Mouse (Mus musculus): ENCODE results near the gene Zcchc17. TPM values are rescaled to one million over a fixed set of nuclear protein-coding genes. Genes with fewer than 3 reads are reported as not detected.

Zcchc17 gene
- polyA plus RNA-seq, 1 experiment from 2014 or later: 48.7 TPM

DNA sequence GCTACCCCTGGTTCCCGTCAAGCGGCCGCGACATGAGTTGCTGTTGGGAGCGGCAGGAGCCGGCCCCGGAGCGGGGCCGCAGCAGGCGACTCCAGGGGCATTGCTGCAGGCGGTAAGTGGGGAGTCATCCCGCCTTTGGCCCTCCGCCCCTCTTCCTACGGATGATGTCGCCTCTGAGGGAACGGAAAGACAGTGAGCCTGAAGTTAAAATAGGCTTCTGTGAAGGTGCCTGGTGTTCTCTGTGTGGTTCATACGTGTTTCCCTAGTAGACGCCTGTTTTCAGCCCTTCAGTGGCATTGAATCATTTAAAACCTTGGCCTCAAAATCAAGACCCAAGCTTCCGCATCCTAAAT is 471 bp upstream of the Zcchc17 start:
- under 1% methylated on average over 19 of the region's 19 CpGs for WGBS
- H3K4me2 ChIP-seq (ENCODE audit: low read depth, low read length): peak overlapping the region; percentile 82
- H3K4me3 ChIP-seq (ENCODE audit: low read length): peak overlapping the region; percentile 90
- peaks cover 23% of the 10 kb centered on the region for H3K36me3 ChIP-seq (ENCODE audit: control insufficient read depth, insufficient read depth)
- H3K4me1 ChIP-seq (ENCODE audit: control insufficient read depth, insufficient read depth, low read length): peaks cover 18% of the 10 kb centered on the region
- ATAC-seq (replicated peaks; ENCODE audit: extremely low read depth, insufficient read depth, low FRiP score): no peak; the same call in 1 of the 2 replicates
- H3K9ac ChIP-seq (ENCODE audit: low read length): peak overlapping the region; percentile 93
- H3K27ac ChIP-seq (ENCODE audit: low read length): peak overlapping the region; percentile 82
- H3K27me3 ChIP-seq (ENCODE audit: control insufficient read depth, insufficient read depth, low read length): no peaks in the 10 kb centered on the region
- no peaks in the 10 kb centered on the region for H3K9me3 ChIP-seq (replicated peaks; ENCODE audit: control insufficient read depth, low read length)

DNA sequence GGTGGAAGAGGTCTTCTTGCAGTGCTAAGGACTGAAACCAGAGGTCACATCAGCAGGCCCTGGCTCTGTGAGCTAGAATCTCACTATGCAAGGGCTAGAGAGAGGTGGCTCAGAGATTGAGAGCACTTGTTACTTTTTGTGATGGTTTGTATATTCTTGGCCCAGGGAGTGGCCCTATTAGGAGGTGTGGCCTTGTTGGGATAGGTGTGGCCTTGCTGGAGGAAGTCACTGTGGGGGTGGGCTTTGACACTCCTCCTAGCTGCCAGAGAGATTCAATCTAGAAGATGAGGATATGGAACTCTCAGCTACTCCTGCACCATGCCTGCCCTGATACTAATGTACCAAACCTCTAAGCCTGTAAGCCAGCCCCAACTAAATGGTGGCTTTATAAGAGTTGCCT is 1.8 kb downstream of the Zcchc17 start:
- Histone ChIP-seq H3K27me3 (ENCODE audit: control insufficient read depth, insufficient read depth, low read length) (no peaks in the 10 kb centered on the region), H3K9ac (ENCODE audit: low read length) (no peak overlapping the region), H3K4me3 (ENCODE audit: low read length) (no peak overlapping the region), H3K36me3 (ENCODE audit: control insufficient read depth, insufficient read depth) (peaks cover 11% of the 10 kb centered on the region; the same call in 1 of the 2 replicates), H3K4me2 (ENCODE audit: low read depth, low read length) (no peak overlapping the region), H3K27ac (ENCODE audit: low read length) (no peak overlapping the region), H3K9me3 (replicated peaks; ENCODE audit: control insufficient read depth, low read length) (no peaks in the 10 kb centered on the region), H3K4me1 (ENCODE audit: control insufficient read depth, insufficient read depth, low read length) (peaks cover 18% of the 10 kb centered on the region)
- no peak for ATAC-seq (replicated peaks; ENCODE audit: extremely low read depth, insufficient read depth, low FRiP score)

DNA sequence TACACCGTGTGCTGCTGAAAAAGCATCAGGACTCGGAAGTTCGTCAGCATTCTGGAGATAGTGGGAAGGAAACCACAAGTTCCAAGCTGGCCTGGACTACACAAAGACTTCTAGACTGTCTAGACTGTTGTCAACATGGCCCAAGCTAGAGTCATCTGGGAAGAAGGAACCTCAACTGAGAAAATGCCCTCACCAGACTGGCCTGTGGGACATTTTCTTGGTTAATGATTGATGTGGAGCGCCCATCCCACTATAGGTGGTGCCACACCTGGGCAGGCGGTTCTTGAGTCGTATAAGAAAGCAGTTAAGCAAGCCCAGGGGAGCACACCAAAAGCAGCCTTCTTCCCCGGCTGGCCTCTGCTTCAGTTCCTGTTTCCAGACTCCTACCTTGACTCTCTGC is 7.2 kb downstream of the Zcchc17 start:
- H3K36me3 ChIP-seq (ENCODE audit: control insufficient read depth, insufficient read depth): peaks cover 41% of the 10 kb centered on the region

DNA sequence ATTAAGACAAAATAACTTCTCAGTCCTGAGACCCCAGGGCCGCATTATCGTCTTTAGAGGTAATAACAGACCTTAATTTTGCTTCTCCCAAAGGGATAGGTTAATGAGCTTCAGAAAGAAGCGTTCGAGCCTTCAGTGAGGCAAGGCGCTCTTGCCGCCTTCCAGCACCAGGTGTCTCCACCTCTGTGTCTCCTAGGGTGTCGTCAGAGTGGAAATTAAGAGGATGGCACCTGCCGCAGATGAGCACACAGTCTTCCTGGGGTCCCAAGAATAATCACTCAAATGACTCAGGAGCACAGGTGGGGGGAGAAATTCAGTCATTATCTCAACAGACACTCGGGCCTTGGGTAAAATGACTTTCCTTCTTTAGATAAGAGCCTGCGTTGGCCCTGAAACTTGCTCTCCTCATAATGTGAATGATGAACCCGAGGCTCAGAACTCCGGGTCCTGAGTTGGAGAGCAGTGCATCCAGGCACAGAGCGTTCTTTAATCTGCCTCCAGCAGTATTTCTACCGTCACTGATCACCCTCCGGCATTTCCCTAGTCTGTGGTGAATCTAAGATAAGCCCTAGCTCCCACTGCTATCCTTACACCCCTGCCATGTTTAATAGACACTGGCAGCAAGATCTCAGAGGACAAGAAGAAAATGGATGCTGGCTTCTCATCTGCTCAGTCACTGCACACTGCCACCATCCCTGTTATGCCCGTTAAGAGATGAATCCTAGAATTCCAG is 8.9 kb downstream of the Zcchc17 start:
- no peak overlapping the region for H3K9ac ChIP-seq (ENCODE audit: low read length)
- H3K27ac ChIP-seq (ENCODE audit: low read length): no peak overlapping the region
- no peak for ATAC-seq (replicated peaks; ENCODE audit: extremely low read depth, insufficient read depth, low FRiP score)
- peaks cover 36% of the 10 kb centered on the region for H3K36me3 ChIP-seq (ENCODE audit: control insufficient read depth, insufficient read depth)
- WGBS: 82% methylated on average over 16 of the region's 16 CpGs
- no peak overlapping the region for H3K4me2 ChIP-seq (ENCODE audit: low read depth, low read length)
- no peaks in the 10 kb centered on the region for H3K27me3 ChIP-seq (ENCODE audit: control insufficient read depth, insufficient read depth, low read length)
- H3K4me3 ChIP-seq (ENCODE audit: low read length): no peak overlapping the region
- no peaks in the 10 kb centered on the region for H3K4me1 ChIP-seq (ENCODE audit: control insufficient read depth, insufficient read depth, low read length)
- H3K9me3 ChIP-seq (replicated peaks; ENCODE audit: control insufficient read depth, low read length): no peaks in the 10 kb centered on the region

More for the DNA sequence above, 7.2 kb downstream of the Zcchc17 start:
- H3K4me2 ChIP-seq (ENCODE audit: low read depth, low read length): no peak overlapping the region
- H3K4me3 ChIP-seq (ENCODE audit: low read length): no peak overlapping the region
- no peaks in the 10 kb centered on the region for H3K27me3 ChIP-seq (ENCODE audit: control insufficient read depth, insufficient read depth, low read length)
- H3K9me3 ChIP-seq (replicated peaks; ENCODE audit: control insufficient read depth, low read length): no peaks in the 10 kb centered on the region
- 87% methylated on average over 7 of the region's 7 CpGs for WGBS
- no peaks in the 10 kb centered on the region for H3K4me1 ChIP-seq (ENCODE audit: control insufficient read depth, insufficient read depth, low read length)
- no peak for ATAC-seq (replicated peaks; ENCODE audit: extremely low read depth, insufficient read depth, low FRiP score)
- no peak overlapping the region for H3K9ac ChIP-seq (ENCODE audit: low read length)
- no peak overlapping the region for H3K27ac ChIP-seq (ENCODE audit: low read length)

DNA sequence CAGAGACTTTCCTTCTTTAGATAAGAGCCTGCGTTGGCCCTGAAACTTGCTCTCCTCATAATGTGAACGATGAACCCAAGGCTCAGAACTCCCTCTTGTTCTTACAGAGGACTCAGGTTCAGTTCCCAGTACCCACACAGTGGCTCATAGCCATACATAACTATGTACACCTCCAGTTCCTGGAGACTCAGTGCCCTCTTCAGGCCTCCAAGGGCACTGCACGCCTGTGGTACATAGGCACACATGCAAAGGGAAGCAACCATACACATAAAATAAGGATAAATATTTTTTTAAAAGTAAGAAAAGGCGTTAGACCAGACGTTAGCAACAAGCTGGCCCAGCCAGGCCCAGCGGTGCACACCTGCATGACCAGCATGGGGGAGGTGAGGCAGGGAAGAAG is 10.1 kb downstream of the Zcchc17 start:
- Histone ChIP-seq H3K27ac (ENCODE audit: low read length) (no peak overlapping the region), H3K9ac (ENCODE audit: low read length) (no peak overlapping the region), H3K4me1 (ENCODE audit: control insufficient read depth, insufficient read depth, low read length) (no peaks in the 10 kb centered on the region), H3K9me3 (replicated peaks; ENCODE audit: control insufficient read depth, low read length) (no peaks in the 10 kb centered on the region), H3K4me2 (ENCODE audit: low read depth, low read length) (no peak overlapping the region), H3K27me3 (ENCODE audit: control insufficient read depth, insufficient read depth, low read length) (no peaks in the 10 kb centered on the region), H3K36me3 (ENCODE audit: control insufficient read depth, insufficient read depth) (peaks cover 36% of the 10 kb centered on the region), H3K4me3 (ENCODE audit: low read length) (no peak overlapping the region)
- 94% methylated on average over 6 of the region's 6 CpGs for WGBS
- ATAC-seq (replicated peaks; ENCODE audit: extremely low read depth, insufficient read depth, low FRiP score): no peak

DNA sequence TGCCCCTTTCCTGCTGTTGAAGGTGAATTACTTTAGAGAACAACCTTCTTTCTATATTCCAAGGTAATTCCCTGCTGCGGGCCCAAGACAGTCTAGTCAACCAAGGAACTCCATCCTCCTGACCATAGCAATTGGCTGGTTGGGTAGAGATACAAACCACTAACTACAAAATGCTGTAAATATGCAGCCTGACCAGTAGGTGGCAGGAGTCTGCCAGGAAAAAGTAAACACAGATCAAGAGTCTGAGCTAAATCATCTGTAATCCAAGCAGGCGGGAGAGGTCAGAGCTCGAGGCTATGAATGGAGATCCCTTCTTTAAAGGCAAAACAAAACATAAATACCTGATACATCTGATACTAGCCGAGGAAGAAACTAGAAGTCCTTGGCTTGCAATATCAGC is 18.1 kb downstream of the Zcchc17 start:
- H3K4me2 ChIP-seq (ENCODE audit: low read depth, low read length): no peak overlapping the region
- WGBS: 24% methylated on average over 4 of the region's 4 CpGs
- no peak overlapping the region for H3K27ac ChIP-seq (ENCODE audit: low read length)
- no peaks in the 10 kb centered on the region for H3K4me1 ChIP-seq (ENCODE audit: control insufficient read depth, insufficient read depth, low read length)
- no peak overlapping the region for H3K4me3 ChIP-seq (ENCODE audit: low read length)
- no peak overlapping the region for H3K9ac ChIP-seq (ENCODE audit: low read length)
- no peaks in the 10 kb centered on the region for H3K9me3 ChIP-seq (replicated peaks; ENCODE audit: control insufficient read depth, low read length)
- ATAC-seq (replicated peaks; ENCODE audit: extremely low read depth, insufficient read depth, low FRiP score): no peak
- no peaks in the 10 kb centered on the region for H3K27me3 ChIP-seq (ENCODE audit: control insufficient read depth, insufficient read depth, low read length)
- H3K36me3 ChIP-seq (ENCODE audit: control insufficient read depth, insufficient read depth): peaks cover 10% of the 10 kb centered on the region

DNA sequence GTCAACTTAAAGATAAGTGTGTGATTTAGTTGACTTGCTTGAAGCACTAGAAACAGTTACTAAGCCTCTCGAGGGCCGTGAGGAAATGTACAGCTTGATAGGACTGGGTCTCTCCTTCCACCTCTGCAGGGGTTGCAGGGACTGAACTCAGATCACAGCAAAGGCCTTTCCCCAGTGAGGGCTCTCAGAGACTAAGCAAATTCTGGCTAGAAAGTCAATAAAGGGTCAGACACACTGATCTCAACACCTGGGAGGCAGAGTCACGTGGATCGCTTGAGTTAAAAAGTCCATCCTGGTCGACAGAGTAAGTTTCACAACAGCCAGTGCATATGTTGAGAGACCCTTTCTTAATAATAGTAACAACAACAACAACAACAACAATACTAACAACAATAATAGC is 23.9 kb downstream of the Zcchc17 start:
- H3K36me3 ChIP-seq (ENCODE audit: control insufficient read depth, insufficient read depth): peaks cover 21% of the 10 kb centered on the region

DNA sequence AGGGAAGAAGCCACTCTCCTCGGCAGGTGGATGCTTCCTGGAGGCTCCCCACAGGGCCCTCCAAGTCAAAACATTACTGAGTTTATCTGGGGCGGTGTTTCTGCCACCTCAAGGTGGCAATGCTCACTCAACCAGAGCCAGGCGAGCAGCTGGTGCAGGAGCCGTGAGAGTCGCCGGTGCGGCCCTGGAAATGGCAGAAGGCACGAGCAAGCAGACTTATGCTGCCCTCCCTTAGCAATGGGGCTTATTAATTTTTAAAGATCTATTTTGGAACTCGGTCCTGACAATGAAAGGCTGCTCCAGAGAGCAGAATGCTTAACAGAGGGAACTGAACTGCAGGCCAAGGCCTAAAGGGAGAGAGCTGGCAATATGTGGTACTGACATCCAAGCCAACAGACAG is 32.4 kb downstream of the Zcchc17 start:
- Histone ChIP-seq H3K36me3 (ENCODE audit: control insufficient read depth, insufficient read depth) (peaks cover 27% of the 10 kb centered on the region), H3K9me3 (replicated peaks; ENCODE audit: control insufficient read depth, low read length) (no peaks in the 10 kb centered on the region), H3K27ac (ENCODE audit: low read length) (0 out of 2 replicates have a peak overlapping the region, but pooled peaks have one; percentile 4), H3K9ac (ENCODE audit: low read length) (no peak overlapping the region), H3K4me2 (ENCODE audit: low read depth, low read length) (no peak overlapping the region), H3K4me1 (ENCODE audit: control insufficient read depth, insufficient read depth, low read length) (peaks cover 18% of the 10 kb centered on the region), H3K27me3 (ENCODE audit: control insufficient read depth, insufficient read depth, low read length) (no peaks in the 10 kb centered on the region), H3K4me3 (ENCODE audit: low read length) (no peak overlapping the region)
- 82% methylated on average over 9 of the region's 9 CpGs for WGBS
- no peak for ATAC-seq (replicated peaks; ENCODE audit: extremely low read depth, insufficient read depth, low FRiP score)

More for the DNA sequence above, 23.9 kb downstream of the Zcchc17 start:
- Histone ChIP-seq H3K9me3 (replicated peaks; ENCODE audit: control insufficient read depth, low read length) (no peaks in the 10 kb centered on the region), H3K9ac (ENCODE audit: low read length) (no peak overlapping the region), H3K4me2 (ENCODE audit: low read depth, low read length) (no peak overlapping the region), H3K27ac (ENCODE audit: low read length) (no peak overlapping the region), H3K4me3 (ENCODE audit: low read length) (no peak overlapping the region), H3K4me1 (ENCODE audit: control insufficient read depth, insufficient read depth, low read length) (no peaks in the 10 kb centered on the region), H3K27me3 (ENCODE audit: control insufficient read depth, insufficient read depth, low read length) (no peaks in the 10 kb centered on the region)
- 83% methylated on average over 5 of the region's 5 CpGs for WGBS
- ATAC-seq (replicated peaks; ENCODE audit: extremely low read depth, insufficient read depth, low FRiP score): no peak

DNA sequence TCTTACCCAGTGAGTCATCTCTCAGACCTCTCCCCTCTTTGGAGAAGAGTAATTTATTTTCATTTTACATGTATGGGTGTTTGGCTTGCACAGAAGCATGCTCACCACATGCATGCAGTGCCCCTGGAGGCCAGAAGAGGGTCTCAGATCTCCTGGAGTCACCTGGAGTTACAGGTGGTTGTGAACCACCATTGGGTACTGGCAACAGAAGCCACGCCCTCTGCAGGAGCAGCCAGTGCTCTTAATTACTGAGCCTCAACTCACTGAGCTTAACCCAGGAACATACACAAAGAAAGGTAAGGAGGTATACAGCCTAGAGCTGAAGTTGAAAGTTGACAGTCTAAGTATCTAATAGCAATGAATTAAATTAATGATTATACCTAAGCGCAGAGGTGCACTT is 34.3 kb downstream of the Zcchc17 start:
- Histone ChIP-seq H3K4me3 (ENCODE audit: low read length) (no peak overlapping the region), H3K9ac (ENCODE audit: low read length) (no peak overlapping the region), H3K4me1 (ENCODE audit: control insufficient read depth, insufficient read depth, low read length) (peaks cover 21% of the 10 kb centered on the region), H3K27ac (ENCODE audit: low read length) (no peak overlapping the region), H3K27me3 (ENCODE audit: control insufficient read depth, insufficient read depth, low read length) (no peaks in the 10 kb centered on the region), H3K4me2 (ENCODE audit: low read depth, low read length) (no peak overlapping the region), H3K36me3 (ENCODE audit: control insufficient read depth, insufficient read depth) (peaks cover 25% of the 10 kb centered on the region), H3K9me3 (replicated peaks; ENCODE audit: control insufficient read depth, low read length) (no peaks in the 10 kb centered on the region)
- no peak for ATAC-seq (replicated peaks; ENCODE audit: extremely low read depth, insufficient read depth, low FRiP score)
- 97% methylated on average over 2 of the region's 2 CpGs for WGBS

All from heart, embryonic 16.5 days (tissue).